ENCODE assay signal across 20 mouse cellular contexts in the genomic region with DNA sequence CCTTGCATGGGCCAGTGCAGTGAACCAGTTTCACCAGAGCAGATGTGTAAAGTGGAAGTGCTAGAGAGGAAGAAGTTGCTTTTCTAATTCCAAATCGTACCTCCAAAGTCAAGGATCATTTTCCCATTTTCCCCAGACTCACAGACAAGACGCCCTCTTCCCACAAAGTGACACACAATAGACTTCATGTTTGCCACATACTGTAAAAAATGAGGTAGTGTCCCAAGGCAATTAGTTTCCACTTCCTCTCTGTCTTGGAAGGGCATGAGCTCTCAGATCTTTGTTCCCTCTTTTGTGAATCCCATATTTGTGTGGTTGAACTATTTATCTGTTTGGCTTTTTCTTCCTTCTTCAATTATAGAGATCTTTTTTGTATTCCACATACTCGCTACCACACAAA.
"Had no signal": no experiment of that assay in that cellular context is flagged by ENCODE, and none has a peak within 500 bp of the region (broad histone marks: within the 10 kb centered on the region; RNA-seq: fewer than 3 reads in every experiment).

No protein-coding gene starts in this region.

- H3K4me3 ChIP-seq: limb, embryonic 12.5 days; limb, embryonic 15.5 days; liver, embryonic 13.5 days; midbrain, embryonic 12.5 days; neural tube, embryonic 12.5 days; neural tube, embryonic 15.5 days had no signal

- H3K27ac ChIP-seq: limb, embryonic 12.5 days; limb, embryonic 15.5 days; liver, embryonic 13.5 days; macrophage; midbrain, embryonic 12.5 days; neural tube, embryonic 12.5 days; neural tube, embryonic 15.5 days; stomach, postnatal 0 days had no signal

- H3K4me2 ChIP-seq: limb, embryonic 12.5 days; limb, embryonic 15.5 days; liver, embryonic 13.5 days; lung, embryonic 14.5 days; midbrain, embryonic 12.5 days; neural tube, embryonic 12.5 days; neural tube, embryonic 15.5 days had no signal

- DNase-seq: kidney, adult 9 months; kidney, postnatal 14 days; kidney, postnatal 4 days; left cerebral cortex, postnatal 4 days; liver, embryonic 13.5 days; lung, embryonic 14.5 days; right cerebral cortex, adult 18-20 months; right cerebral cortex, postnatal 14 days; right cerebral cortex, postnatal 4 days; thymus, postnatal 25 days had no signal

- H3K4me1 ChIP-seq: limb, embryonic 15.5 days; liver, embryonic 13.5 days; neural tube, embryonic 12.5 days; neural tube, embryonic 15.5 days had no signal

- H3K9me3 ChIP-seq: limb, embryonic 12.5 days; limb, embryonic 15.5 days; liver, embryonic 13.5 days; midbrain, embryonic 12.5 days; neural tube, embryonic 12.5 days; neural tube, embryonic 15.5 days had no signal

- H3K9ac ChIP-seq: limb, embryonic 12.5 days; limb, embryonic 15.5 days; liver, embryonic 13.5 days; lung, embryonic 14.5 days; midbrain, embryonic 12.5 days; neural tube, embryonic 12.5 days; neural tube, embryonic 15.5 days had no signal

- H3K36me3 ChIP-seq: limb, embryonic 12.5 days; limb, embryonic 15.5 days; liver, embryonic 13.5 days; midbrain, embryonic 12.5 days; neural tube, embryonic 12.5 days; neural tube, embryonic 15.5 days had no signal

- H3K27me3 ChIP-seq: limb, embryonic 12.5 days; limb, embryonic 15.5 days; liver, embryonic 13.5 days; midbrain, embryonic 12.5 days; neural tube, embryonic 12.5 days; neural tube, embryonic 15.5 days had no signal

- ATAC-seq: intestine, postnatal 0 days; lung, postnatal 0 days; midbrain, embryonic 16.5 days had no signal
